Mouse (Mus musculus) kidney, postnatal 0 days (tissue): Measurements from ENCODE around the gene Gm20388. TPM values are rescaled to one million over a fixed set of nuclear protein-coding genes. Genes with fewer than 3 reads are reported as not detected.
A peak's percentile ranks its signal among the peaks of the same experiment; 100 is the strongest.

Experiments used
- ATAC-seq: fragments of 200-750 bp; cut with Nextera tagmentation; replicated peaks from 2 replicates; pipeline ENCODE4 v1.8.0; 2017; ENCODE audit warnings: low read depth, moderate number of reproducible peaks, moderate TSS enrichment, moderate library complexity; ENCODE audit not compliant: low FRiP score
- DNase-seq: peaks from one replicate; pipeline ENCODE4 v3.0.0-alpha.2; 2016; ENCODE audit warnings: low spot score
- H3K27ac ChIP-seq: fragments of 300-500 bp; sonication (generic); 2 replicates; pipeline ENCODE4 v1.5.1; 2014; ENCODE audit warnings: mild to moderate bottlenecking
- H3K27me3 ChIP-seq: fragments of 300-500 bp; sonication (generic); 2 replicates; pipeline ENCODE4 v1.6.1; 2014; ENCODE audit warnings: low read length, mixed read lengths; ENCODE audit not compliant: insufficient read depth
- H3K36me3 ChIP-seq: fragments of 300-500 bp; sonication (generic); 2 replicates; pipeline ENCODE4 v1.6.1; 2014; ENCODE audit warnings: low read length, mixed read lengths; ENCODE audit not compliant: insufficient read depth
- H3K4me1 ChIP-seq: fragments of 300-500 bp; sonication (generic); replicated peaks from 2 replicates; pipeline ENCODE4 v1.6.1; 2014; ENCODE audit warnings: antibody characterized with exemption, low read length, mixed read lengths; ENCODE audit not compliant: insufficient read depth
- H3K4me2 ChIP-seq: fragments of 300-500 bp; sonication (generic); 2 replicates; pipeline ENCODE4 v1.6.1; 2014; ENCODE audit warnings: mild to moderate bottlenecking, low read length, moderate library complexity, mixed read lengths
- H3K4me3 ChIP-seq: fragments of 300-500 bp; sonication (generic); replicated peaks from 2 replicates; pipeline ENCODE4 v1.5.1; 2014; ENCODE audit warnings: low read depth, low read length
- H3K9ac ChIP-seq: fragments of 300-500 bp; sonication (generic); 2 replicates; pipeline ENCODE4 v1.6.1; 2014; ENCODE audit warnings: low read depth, low read length
- H3K9me3 ChIP-seq: fragments of 300-500 bp; sonication (generic); replicated peaks from 2 replicates; pipeline ENCODE4 v1.6.1; 2016; ENCODE audit warnings: low read length, inconsistent platforms, mixed read lengths
- CTCF ChIP-seq: IDR thresholded peaks from 2 replicates; pipeline ENCODE4 v1.5.1; 2016; ENCODE audit warnings: antibody characterized with exemption, low read depth, mild to moderate bottlenecking, moderate library complexity
- WGBS: fragments of 180-500 bp; shearing (Covaris S2); extraction: QIAGEN DNeasy Blood & Tissue Kit; methylation state at CpG from one replicate; pipeline ENCODE4 v1.1.7; 2014; 5-methylcytosine and 5-hydroxymethylcytosine counted together
- polyA plus RNA-seq: library from polyadenylated mRNA; unstranded; fragments of >200 nt; fragmentation: Nextera tagmentation; extraction: Ambion mirVana; gene quantifications from 2 replicates; pipeline ENCODE4 v1.2.1, GENCODE M21; 2015

Gm20388 gene
- polyA plus RNA-seq, 1 experiment from 2014 or later, result not detected

GRCm38 (mm10) chr8:122691018-122691417 is 2780.4 kb downstream of the Gm20388 start:
- no peak for TF ChIP-seq CTCF
- Histone ChIP-seq H3K4me1 (no peaks in the 10 kb centered on the region), H3K27me3 (no peaks in the 10 kb centered on the region), H3K4me3 (no peak overlapping the region), H3K9me3 (no peaks in the 10 kb centered on the region), H3K9ac (no peak overlapping the region), H3K4me2 (no peak overlapping the region), H3K27ac (no peak overlapping the region), H3K36me3 (no peaks in the 10 kb centered on the region)
- DNase-seq, result no peak
- 76% methylated on average over 6 of the region's 6 CpGs for WGBS
- no peak for ATAC-seq

- Histone ChIP-seq H3K4me3 (no peak overlapping the region), H3K27me3 (no peaks in the 10 kb centered on the region), H3K9ac (no peak overlapping the region), H3K9me3 (no peaks in the 10 kb centered on the region), H3K27ac (no peak overlapping the region), H3K4me1 (no peaks in the 10 kb centered on the region), H3K36me3 (no peaks in the 10 kb centered on the region), H3K4me2 (no peak overlapping the region)
- 80% methylated on average over 8 of the region's 8 CpGs for WGBS
- ATAC-seq (no peak), DNase-seq (no peak)
- no peak for TF ChIP-seq CTCF
Measured at GRCm38 (mm10) chr8:122692152-122692551, 2781.5 kb downstream of the Gm20388 start.

- DNase-seq, result no peak
- no peak for TF ChIP-seq CTCF
Measured at GRCm38 (mm10) chr8:122695438-122696042, 2784.9 kb downstream of the Gm20388 start.

GRCm38 (mm10) chr8:122697181-122697581 is 2786.5 kb downstream of the Gm20388 start:
- H3K4me2 ChIP-seq, result no peak overlapping the region
- no peak for ATAC-seq
- no peak overlapping the region for H3K4me3 ChIP-seq
- TF ChIP-seq CTCF, result peak; percentile 61
- no peak overlapping the region for H3K27ac ChIP-seq
- no peaks in the 10 kb centered on the region for H3K27me3 ChIP-seq
- 54% methylated on average over 3 of the region's 3 CpGs for WGBS
- H3K9ac ChIP-seq, result no peak overlapping the region
- no peaks in the 10 kb centered on the region for H3K36me3 ChIP-seq
- H3K4me1 ChIP-seq, result no peaks in the 10 kb centered on the region
- no peaks in the 10 kb centered on the region for H3K9me3 ChIP-seq
- no peak for DNase-seq

More at GRCm38 (mm10) chr8:122695438-122696042, 2784.9 kb downstream of the Gm20388 start:
- 51% methylated on average over 7 of the region's 7 CpGs for WGBS
- H3K27me3 ChIP-seq, result no peaks in the 10 kb centered on the region
- no peaks in the 10 kb centered on the region for H3K4me1 ChIP-seq
- ATAC-seq, result no peak
- H3K9me3 ChIP-seq, result no peaks in the 10 kb centered on the region
- no peak overlapping the region for H3K4me3 ChIP-seq
- no peak overlapping the region for H3K27ac ChIP-seq
- H3K4me2 ChIP-seq, result no peak overlapping the region
- no peaks in the 10 kb centered on the region for H3K36me3 ChIP-seq
- no peak overlapping the region for H3K9ac ChIP-seq

- no peak for TF ChIP-seq CTCF
- no peak overlapping the region for H3K4me3 ChIP-seq
- WGBS, result 58% methylated on average over 6 of the region's 6 CpGs
- H3K27me3 ChIP-seq, result no peaks in the 10 kb centered on the region
- no peak overlapping the region for H3K27ac ChIP-seq
- H3K4me1 ChIP-seq, result no peaks in the 10 kb centered on the region
- no peaks in the 10 kb centered on the region for H3K9me3 ChIP-seq
- ATAC-seq (no peak), DNase-seq (no peak)
- 0 out of 2 replicates have a peak overlapping the region, but pooled peaks have one; percentile 27 for H3K4me2 ChIP-seq
- H3K36me3 ChIP-seq, result no peaks in the 10 kb centered on the region
- no peak overlapping the region for H3K9ac ChIP-seq
Measured at GRCm38 (mm10) chr8:122697586-122697985, 2786.9 kb downstream of the Gm20388 start.

GRCm38 (mm10) chr8:122698254-122698768 is 2787.7 kb downstream of the Gm20388 start:
- TF ChIP-seq CTCF, result no peak
- Histone ChIP-seq H3K27me3 (no peaks in the 10 kb centered on the region), H3K36me3 (no peaks in the 10 kb centered on the region), H3K4me2 (peak overlapping the region; percentile 27), H3K9me3 (no peaks in the 10 kb centered on the region), H3K4me1 (no peaks in the 10 kb centered on the region), H3K4me3 (no peak overlapping the region), H3K9ac (no peak overlapping the region), H3K27ac (no peak overlapping the region)
- no peak for DNase-seq
- 49% methylated on average over 5 of the region's 5 CpGs for WGBS
- ATAC-seq, result no peak
